Mouse (Mus musculus) liver, embryonic 14.5 days (tissue): ENCODE measurements around the gene Fgfr2. TPM values are rescaled to one million over a fixed set of nuclear protein-coding genes. Genes with fewer than 3 reads are reported as not detected.

ENCODE experiments used
- ATAC-seq: fragments of 200-750 bp; cut with Nextera tagmentation; 2 replicates; pipeline ENCODE4 v1.8.0; 2017; ENCODE audit warnings: moderate number of reproducible peaks, mild to moderate bottlenecking, moderate library complexity; ENCODE audit not compliant: insufficient read depth
- DNase-seq, 3 experiments: peaks; one replicate each; pipeline ENCODE4 v3.0.0-alpha.2; 2012 to 2013; ENCODE audit warnings: low read depth in 3 of 3, low spot score in 3 of 3
- H3K27ac ChIP-seq: fragments of 300-500 bp; sonication (generic); 2 replicates; pipeline ENCODE4 v1.5.1; 2014; ENCODE audit warnings: moderate library complexity, mild to moderate bottlenecking, control low read depth, inconsistent platforms
- H3K27me3 ChIP-seq: fragments of 300-500 bp; sonication (generic); 2 replicates; pipeline ENCODE4 v1.6.1; 2014; ENCODE audit warnings: mild to moderate bottlenecking, low read length, moderate library complexity; ENCODE audit not compliant: control insufficient read depth, insufficient read depth
- H3K36me3 ChIP-seq: fragments of 300-500 bp; sonication (generic); replicated peaks from 2 replicates; pipeline ENCODE4 v1.6.1; 2014; ENCODE audit warnings: low read depth; ENCODE audit not compliant: control insufficient read depth, insufficient read depth
- H3K4me1 ChIP-seq, 2 experiments: fragments of 200-500 bp in 1 of 2; fragments of 300-500 bp in 1 of 2; sonication (generic) in 1 of 2; replicated peaks; 2 replicates each; pipeline ENCODE4 v1.6.1; 2012 to 2014; ENCODE audit warnings: antibody characterized with exemption in 1 of 2, inconsistent platforms in 1 of 2, low read length in 1 of 2; ENCODE audit not compliant: control insufficient read depth in 2 of 2, insufficient read depth in 2 of 2
- H3K4me2 ChIP-seq: fragments of 300-500 bp; sonication (generic); 2 replicates; pipeline ENCODE4 v1.6.1; 2014; ENCODE audit warnings: low read depth, mild to moderate bottlenecking, control low read depth, moderate library complexity
- H3K4me3 ChIP-seq, 2 experiments: fragments of 200-500 bp in 1 of 2; fragments of 300-500 bp in 1 of 2; sonication (generic) in 1 of 2; 2 replicates each; pipeline ENCODE4 v1.5.1; 2012 to 2014; ENCODE audit warnings: low read depth in 2 of 2, low read length in 2 of 2, mild to moderate bottlenecking in 2 of 2, control low read depth in 1 of 2, inconsistent platforms in 1 of 2, moderate library complexity in 1 of 2; ENCODE audit not compliant: insufficient read depth in 1 of 2
- H3K9ac ChIP-seq: fragments of 300-500 bp; sonication (generic); replicated peaks from 2 replicates; pipeline ENCODE4 v1.6.1; 2014; ENCODE audit warnings: mild to moderate bottlenecking, control low read depth, moderate library complexity
- H3K9me3 ChIP-seq: fragments of 300-500 bp; sonication (generic); 2 replicates; pipeline ENCODE4 v1.6.1; 2016; ENCODE audit warnings: low read length, mixed read lengths; ENCODE audit not compliant: control insufficient read depth
- CTCF ChIP-seq: IDR thresholded peaks from 2 replicates; pipeline ENCODE4 v1.5.1; 2016; ENCODE audit warnings: antibody characterized with exemption, low read depth, control low read depth
- EP300 ChIP-seq: IDR thresholded peaks from 2 replicates; pipeline ENCODE4 v1.6.1; 2016; ENCODE audit warnings: antibody characterized with exemption, low read depth
- WGBS: fragments of 180-500 bp; shearing (Covaris S2); extraction: QIAGEN DNeasy Blood & Tissue Kit; methylation state at CpG from one replicate; pipeline ENCODE4 v1.1.7; 2014; ENCODE audit not compliant: insufficient replicate concordance; 5-methylcytosine and 5-hydroxymethylcytosine counted together
- polyA plus RNA-seq, 2 experiments: library from polyadenylated mRNA; depleted of rRNA in 1 of 2; stranded (reverse) in 1 of 2; unstranded in 1 of 2; fragments of >200 nt; fragmentation: Nextera tagmentation in 1 of 2; extraction: Ambion mirVana in 1 of 2; gene quantifications; 2 replicates each; pipeline versions ENCODE4 v1.2.1 to v1.2.3; 2012 to 2014

Gene Fgfr2
- polyA plus RNA-seq, 2 experiments, result 7.9 to 8.8 TPM

DNA sequence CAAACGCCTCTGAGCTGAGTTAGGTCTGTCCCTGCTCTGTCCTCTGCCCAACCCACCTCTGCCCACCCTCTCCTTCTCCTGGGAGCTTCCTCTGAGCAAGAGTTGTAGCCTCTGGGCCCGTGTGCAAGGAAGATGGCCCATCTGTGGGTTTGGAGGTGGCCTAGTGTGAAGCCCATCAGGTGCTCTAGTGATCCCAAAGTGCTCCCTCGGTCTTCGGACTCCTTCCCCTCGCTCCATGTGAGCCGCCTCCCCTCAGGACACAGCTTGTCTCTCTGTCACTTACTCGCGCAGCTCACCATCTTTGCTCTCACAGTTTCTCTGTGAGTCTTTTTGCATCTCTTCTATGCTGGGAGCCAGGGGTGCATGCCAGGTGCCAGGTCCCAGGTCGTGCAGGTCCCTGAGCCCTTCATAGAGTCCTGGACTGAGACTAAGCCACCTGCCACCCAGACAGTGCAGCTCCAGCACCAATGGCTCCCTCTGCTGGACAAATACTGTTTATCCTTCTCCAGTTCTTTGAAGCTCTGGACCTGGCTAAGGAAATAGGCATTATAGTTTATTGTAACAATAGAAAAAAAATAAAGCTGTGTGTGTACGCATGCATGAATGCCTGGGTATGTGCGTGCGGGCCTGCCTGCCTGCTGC lies 484.6 kb downstream of the Fgfr2 start:
- peak in 2 of 3 experiments; percentile 18 to 31 for DNase-seq

DNA sequence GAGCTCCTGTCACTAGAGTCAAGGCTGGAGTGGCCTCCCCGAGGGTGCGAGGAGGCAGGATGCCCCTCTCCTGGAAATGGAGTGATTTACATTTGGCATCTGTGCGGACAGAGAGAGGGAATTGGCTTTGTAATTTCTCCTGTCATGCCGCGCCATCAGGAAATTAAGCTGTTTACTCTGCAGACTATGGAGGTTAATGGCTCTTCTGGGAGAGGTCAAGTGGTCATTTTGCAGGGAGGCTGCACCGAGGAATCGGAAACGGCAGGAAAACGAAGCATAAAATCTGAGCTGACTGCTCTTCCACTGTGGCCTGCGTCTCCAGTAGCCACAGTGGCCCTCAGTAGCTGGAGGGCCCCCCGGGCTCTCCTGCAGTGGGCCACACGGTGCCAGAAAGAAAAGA lies 485.9 kb downstream of the Fgfr2 start:
- TF ChIP-seq CTCF (no peak), EP300 (no peak)
- Histone ChIP-seq H3K4me3 (no peak overlapping the region), H3K4me1 (no peaks in the 10 kb centered on the region), H3K9ac (no peak overlapping the region), H3K36me3 (no peaks in the 10 kb centered on the region), H3K9me3 (no peaks in the 10 kb centered on the region), H3K27me3 (no peaks in the 10 kb centered on the region), H3K4me2 (no peak overlapping the region), H3K27ac (no peak overlapping the region)
- 49% methylated on average over 12 of the region's 12 CpGs for WGBS
- ATAC-seq (no peak), DNase-seq (no peak)

More for the DNA sequence above, 484.6 kb downstream of the Fgfr2 start:
- no peak overlapping the region for H3K9ac ChIP-seq
- TF ChIP-seq CTCF (peak; percentile 86), EP300 (no peak)
- no peak overlapping the region for H3K27ac ChIP-seq
- ATAC-seq, result 0 out of 2 replicates have a peak, but pooled peaks have one; percentile 41
- 56% methylated on average over 12 of the region's 12 CpGs for WGBS
- no peaks in the 10 kb centered on the region for H3K27me3 ChIP-seq
- H3K36me3 ChIP-seq, result no peaks in the 10 kb centered on the region
- no peaks in the 10 kb centered on the region for H3K4me1 ChIP-seq
- H3K9me3 ChIP-seq, result no peaks in the 10 kb centered on the region
- no peak overlapping the region for H3K4me3 ChIP-seq
- no peak overlapping the region for H3K4me2 ChIP-seq

DNA sequence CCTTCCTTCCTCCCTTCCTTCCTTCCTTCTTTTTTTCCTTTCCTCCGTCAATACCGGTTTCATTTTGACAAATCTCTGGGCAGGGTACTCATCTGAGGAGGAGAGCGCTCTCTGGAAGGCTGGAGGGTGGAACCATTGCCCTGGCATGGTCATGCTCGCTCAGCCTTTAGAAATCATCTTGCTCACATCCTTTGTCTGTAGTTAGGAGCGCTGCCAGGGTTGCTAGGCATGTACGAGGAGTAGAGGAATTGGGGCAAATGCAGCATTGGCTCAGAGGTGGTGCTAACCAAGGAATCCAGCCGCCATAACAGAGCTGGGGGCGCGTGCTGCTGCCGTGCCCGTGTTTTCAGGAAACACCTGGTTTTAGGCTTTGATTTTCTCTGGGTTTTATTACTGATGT lies 491.8 kb downstream of the Fgfr2 start:
- ATAC-seq, result no peak
- Histone ChIP-seq H3K9me3 (no peaks in the 10 kb centered on the region), H3K4me1 (no peaks in the 10 kb centered on the region), H3K27ac (no peak overlapping the region), H3K36me3 (no peaks in the 10 kb centered on the region), H3K4me2 (no peak overlapping the region), H3K4me3 (no peak overlapping the region), H3K9ac (no peak overlapping the region), H3K27me3 (no peaks in the 10 kb centered on the region)
- no peak for DNase-seq
- TF ChIP-seq EP300 (no peak), CTCF (no peak)
- 72% methylated on average over 11 of the region's 11 CpGs for WGBS

DNA sequence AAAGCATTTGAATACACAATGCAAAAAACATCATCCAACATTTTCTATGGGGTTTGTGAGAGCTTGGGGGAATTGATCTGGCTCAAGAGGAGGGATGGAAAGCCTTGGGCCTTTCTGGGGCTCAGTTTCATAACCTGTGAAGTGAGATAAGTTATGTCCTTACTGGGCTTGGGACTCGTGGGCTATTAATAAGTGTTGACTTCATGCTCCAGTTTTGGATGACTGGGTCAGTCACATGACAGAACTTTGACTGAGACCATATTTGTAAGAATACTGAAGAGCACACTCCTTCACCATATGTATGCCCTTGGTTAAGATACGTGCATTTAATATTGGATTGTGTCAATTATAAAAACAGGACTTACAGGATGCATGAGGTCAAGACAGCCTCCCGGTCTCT lies 495.7 kb downstream of the Fgfr2 start:
- Histone ChIP-seq H3K4me2 (no peak overlapping the region), H3K27me3 (no peaks in the 10 kb centered on the region), H3K9ac (no peak overlapping the region), H3K4me3 (no peak overlapping the region), H3K9me3 (no peaks in the 10 kb centered on the region), H3K27ac (no peak overlapping the region), H3K4me1 (no peaks in the 10 kb centered on the region), H3K36me3 (no peaks in the 10 kb centered on the region)
- TF ChIP-seq CTCF (no peak), EP300 (no peak)
- DNase-seq, result no peak
- no peak for ATAC-seq
- WGBS, result 59% methylated on average over 3 of the region's 3 CpGs

DNA sequence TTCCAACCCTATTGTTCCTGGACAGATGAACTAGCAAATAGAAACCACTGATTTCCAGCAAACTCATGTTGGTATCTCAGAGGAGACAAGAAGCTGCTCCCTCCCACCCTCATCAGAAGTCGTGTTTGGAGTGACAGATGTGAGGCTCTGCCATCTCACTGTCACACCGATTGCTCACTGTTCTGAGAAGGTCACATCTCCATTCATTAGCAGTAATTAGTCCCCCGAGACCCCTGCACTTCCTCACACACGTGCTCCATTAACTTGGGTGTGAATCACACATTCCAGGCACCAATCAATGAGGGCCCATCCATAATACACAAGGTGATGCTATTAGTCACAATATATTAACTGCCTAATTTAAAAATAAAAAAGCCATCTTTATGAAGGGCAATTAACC lies 497.0 kb downstream of the Fgfr2 start:
- Histone ChIP-seq H3K4me3 (no peak overlapping the region), H3K9me3 (no peaks in the 10 kb centered on the region), H3K4me1 (no peaks in the 10 kb centered on the region), H3K27ac (no peak overlapping the region), H3K36me3 (no peaks in the 10 kb centered on the region), H3K4me2 (no peak overlapping the region), H3K9ac (no peak overlapping the region), H3K27me3 (no peaks in the 10 kb centered on the region)
- TF ChIP-seq EP300, result no peak
- no peak for TF ChIP-seq CTCF
- DNase-seq (no peak), ATAC-seq (no peak)
- 51% methylated on average over 4 of the region's 4 CpGs for WGBS
